ENCODE assay signal across 14 mouse cellular contexts in genomic region chr10:40237826-40238225, GRCm38 (mm10).
"Had no signal": no experiment of that assay in that cellular context is flagged by ENCODE, and none has a peak within 500 bp of the region (broad histone marks: within the 10 kb centered on the region; RNA-seq: fewer than 3 reads in every experiment).

No protein-coding gene starts in this region.

- DNase-seq: gastrocnemius, postnatal 14 days; gastrocnemius, postnatal 36 days; heart, adult 11 months; heart, adult 2 months; heart, postnatal 14 days; heart, postnatal 36 days; kidney, adult 11 months; kidney, adult 2 months; kidney, adult 9 months; kidney, postnatal 14 days; kidney, postnatal 36 days; layer of hippocampus, adult 9-11 months; layer of hippocampus, postnatal 36 days; left cerebral cortex, postnatal 4 days had no signal
